Mouse (Mus musculus) adrenal gland, adult 8-10 months (tissue): Measurements from ENCODE around the gene Cyp2d40. TPM values are rescaled to one million over a fixed set of nuclear protein-coding genes. Genes with fewer than 3 reads are reported as not detected.
"Not testable (repeated sequence)": the region's sequence is repeated elsewhere in the genome, so short reads cannot be mapped to it uniquely, and the experiment has no call there.

Experiments
- DNase-seq: peaks from one replicate; pipeline ENCODE4 v3.0.0; 2022
- total RNA-seq, 4 experiments: library from RNA; stranded (reverse); gene quantifications; 2 replicates each; pipeline ENCODE4 v1.2.4; 2022

Gene Cyp2d40
- total RNA-seq = not detected

- DNase-seq = no peak
These were observed at the start of gene Cyp2d40 for GRCm38 (mm10) chr15:82763631-82764420. Gene Cyp2d40 (minus strand): TSS chr15:82764183.

GRCm38 (mm10) chr15:82810556-82810955 is 46.6 kb upstream of the Cyp2d40 start:
- DNase-seq = no peak

- no peak for DNase-seq
These were observed 45.5 kb upstream of the Cyp2d40 start for GRCm38 (mm10) chr15:82809511-82809910.

- DNase-seq = no peak
These were observed 43.2 kb upstream of the Cyp2d40 start for GRCm38 (mm10) chr15:82806969-82807763.

DNA sequence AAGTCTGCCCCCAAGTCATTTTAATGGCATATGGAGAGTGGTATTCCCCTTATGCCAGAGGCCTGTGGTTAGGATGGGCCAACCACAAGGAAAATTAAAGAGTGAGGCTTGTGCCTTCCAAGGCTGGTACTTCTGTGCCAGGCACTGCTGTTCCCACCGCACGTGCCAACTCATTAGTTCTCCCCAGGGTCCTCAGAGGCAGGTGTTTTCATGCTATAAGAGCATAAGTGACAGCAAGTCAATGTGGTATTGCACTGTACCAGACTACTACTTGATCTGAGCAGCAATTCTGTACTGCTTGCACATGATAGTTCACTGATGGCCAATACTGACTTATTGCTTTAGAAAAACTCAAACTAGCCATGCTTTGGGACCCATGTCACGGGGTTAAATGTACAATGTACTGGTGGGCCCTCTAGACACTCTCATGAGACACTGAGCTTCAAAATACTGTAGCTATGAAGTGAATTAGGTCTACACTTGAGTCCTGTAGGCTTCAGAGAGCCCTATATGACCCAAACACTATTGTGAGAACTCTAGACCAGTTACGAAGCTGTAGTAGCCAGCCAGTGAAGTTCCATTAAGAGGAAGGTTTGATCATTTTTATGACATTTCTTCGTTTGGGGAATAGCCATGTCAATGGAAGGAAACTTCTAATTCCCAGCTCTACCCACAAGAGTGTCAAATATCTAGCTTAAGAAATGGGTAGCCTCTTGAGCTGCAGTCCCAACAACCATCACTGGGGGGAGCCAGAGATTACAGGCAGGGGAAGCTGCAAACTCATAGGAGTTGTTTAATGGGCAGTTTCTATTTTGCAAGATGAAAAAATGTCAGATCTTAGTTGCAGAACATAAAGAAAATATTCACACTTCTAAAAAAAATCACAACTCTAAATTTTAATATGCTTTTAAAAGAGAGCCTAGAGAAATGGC is 41.0 kb upstream of the Cyp2d40 start:
- peak; percentile 60 for DNase-seq

GRCm38 (mm10) chr15:82795936-82796440 is 32.0 kb upstream of the Cyp2d40 start:
- DNase-seq = no peak

DNA sequence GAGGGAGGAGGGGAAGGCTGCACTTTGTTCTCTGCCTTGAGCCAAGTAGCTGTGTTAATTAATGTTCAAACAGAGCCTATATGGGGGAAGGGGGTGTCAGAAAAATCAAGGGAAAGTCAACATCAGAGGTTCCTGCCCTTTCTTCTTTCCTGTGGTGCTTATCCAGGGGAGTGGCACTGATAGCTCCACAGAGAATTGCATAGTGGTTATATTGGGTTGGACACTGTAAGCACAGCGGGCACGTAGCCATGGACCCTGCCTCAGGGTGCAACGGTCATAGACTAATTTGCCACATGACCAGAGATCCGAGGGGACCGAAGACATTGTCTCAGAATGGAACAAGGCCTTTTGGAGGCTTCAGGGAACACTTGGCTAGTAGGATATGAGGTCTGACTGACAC is 30.3 kb upstream of the Cyp2d40 start, which contains the start of gene Cyp2d26:
Gene Cyp2d26, minus strand, starts transcription at position 18 of the 400 bp plus-strand sequence.
- no peak for DNase-seq

DNA sequence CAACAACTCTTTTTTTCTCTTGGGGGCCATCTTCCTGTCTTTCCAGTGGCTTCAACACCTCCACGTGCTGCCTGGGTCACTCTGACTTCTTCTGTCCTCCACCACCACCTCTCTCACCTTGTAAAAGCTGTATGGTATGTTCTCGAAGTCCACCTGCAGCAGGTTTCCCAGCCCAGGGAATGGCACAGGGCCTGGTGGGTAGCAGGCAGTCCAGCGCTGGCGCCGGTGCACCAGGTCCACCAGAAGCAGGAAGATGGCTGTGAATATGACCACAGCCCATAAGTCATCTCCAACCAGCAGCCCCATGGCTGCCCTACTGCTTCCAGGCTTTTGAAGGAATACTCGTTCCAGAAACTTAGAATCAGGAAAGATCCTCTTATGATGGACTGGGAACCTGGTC is 29.9 kb upstream of the Cyp2d40 start:
- DNase-seq = no peak

DNA sequence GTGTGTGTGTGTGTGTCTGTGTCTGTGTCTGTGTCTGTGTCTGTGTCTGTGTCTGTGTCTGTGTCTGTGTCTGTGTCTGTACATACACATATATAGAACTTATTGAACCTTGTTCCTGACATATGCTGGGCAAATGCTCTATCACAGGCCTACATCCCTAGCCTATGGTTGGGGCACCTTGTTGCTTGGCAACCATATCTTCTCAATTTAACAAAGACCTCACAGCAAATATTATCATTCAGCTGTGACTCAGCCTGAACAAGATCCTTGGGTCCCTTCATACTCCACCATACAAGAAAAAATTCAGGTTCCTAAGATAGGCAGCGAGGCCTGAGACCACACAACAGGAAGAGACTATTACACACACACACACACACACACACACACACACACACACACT is 29.5 kb upstream of the Cyp2d40 start:
- DNase-seq = no peak

DNA sequence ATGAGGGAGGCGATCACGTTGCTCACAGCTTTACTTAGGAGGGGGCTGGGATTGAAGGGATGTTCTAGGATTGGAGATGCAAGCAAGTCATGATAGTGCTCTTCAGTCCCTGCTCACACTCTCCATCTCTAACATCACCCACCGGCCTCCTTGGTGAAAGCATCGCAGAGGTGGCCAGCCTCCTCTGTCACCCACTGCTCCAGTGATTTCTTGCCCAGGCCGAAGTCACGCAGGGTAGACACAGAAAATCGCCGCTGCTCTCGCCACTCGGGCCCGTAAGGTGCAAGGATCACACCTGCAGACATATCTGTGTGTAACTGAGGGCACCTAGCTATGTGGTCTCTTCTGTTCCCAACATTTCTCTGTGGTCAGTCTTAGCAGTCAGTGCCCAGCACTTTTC is 28.6 kb upstream of the Cyp2d40 start:
- no peak for DNase-seq

- no peak for DNase-seq
These were observed 20.6 kb upstream of the Cyp2d40 start for GRCm38 (mm10) chr15:82784581-82784980.

- no peak for DNase-seq
These were observed 19.8 kb upstream of the Cyp2d40 start for GRCm38 (mm10) chr15:82783800-82784199.

GRCm38 (mm10) chr15:82777856-82778255 is 13.9 kb upstream of the Cyp2d40 start:
- DNase-seq = not testable (repeated sequence)

DNA sequence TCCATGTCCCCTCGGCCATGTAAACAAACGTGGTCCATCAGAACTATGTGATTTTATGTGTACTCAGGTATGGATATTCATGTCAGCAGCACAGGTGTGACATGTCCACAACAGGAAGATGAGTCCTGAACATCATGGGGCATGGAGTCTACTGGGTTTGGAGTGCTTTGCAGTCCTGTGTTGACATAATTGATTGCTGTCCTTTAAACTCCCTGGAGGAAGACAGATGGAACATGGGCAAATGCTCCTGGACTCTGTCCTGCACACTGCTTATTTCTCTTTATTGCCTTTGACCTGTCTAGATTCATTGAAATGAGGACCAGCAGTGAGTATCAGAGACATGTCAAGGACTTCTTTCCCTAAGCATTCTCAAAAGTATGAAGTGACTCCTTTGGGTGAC is 2.0 kb upstream of the Cyp2d40 start:
- DNase-seq = no peak

DNA sequence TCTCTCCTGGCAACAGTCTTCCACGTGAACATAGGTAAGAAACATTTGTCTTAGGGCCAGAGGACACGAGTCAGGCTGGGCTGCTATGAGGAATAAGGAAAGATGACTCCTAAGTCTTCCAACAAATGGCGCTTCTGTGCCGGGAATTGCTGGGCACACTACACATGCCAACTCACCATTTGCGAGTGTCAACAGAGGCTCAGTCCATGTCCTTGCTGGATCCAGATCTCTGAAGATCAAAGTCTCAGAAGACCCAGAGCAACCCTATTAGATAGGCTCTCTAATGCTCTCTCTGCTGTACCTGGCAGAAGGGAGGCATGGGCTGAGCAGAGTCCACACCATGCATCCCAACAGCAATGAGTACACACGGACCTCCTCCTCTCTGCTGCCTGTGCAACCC is 898 bp upstream of the Cyp2d40 start:
- DNase-seq = no peak

- DNase-seq = no peak
These were observed 15.8 kb downstream of the Cyp2d40 start for GRCm38 (mm10) chr15:82748141-82748540.

DNA sequence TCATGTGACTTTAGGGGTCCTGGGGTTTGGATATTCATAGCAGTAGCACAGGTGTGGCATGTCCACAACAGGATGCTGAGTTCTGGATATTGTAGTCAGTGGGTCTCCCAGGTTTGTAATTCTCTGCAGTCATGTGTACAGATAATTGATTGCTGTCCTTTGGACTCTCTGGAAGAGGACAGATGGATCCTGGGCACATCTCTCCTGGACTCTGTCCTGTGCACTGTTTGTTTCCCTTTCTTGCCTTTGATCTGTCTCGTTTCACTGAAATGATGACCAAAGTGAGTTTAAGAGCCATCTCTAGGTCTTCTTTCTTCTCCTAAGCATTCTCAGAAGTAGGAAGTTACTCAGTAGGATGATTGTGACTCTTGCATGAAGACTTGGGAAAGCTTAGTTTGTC is 16.5 kb downstream of the Cyp2d40 start:
- no peak for DNase-seq

DNA sequence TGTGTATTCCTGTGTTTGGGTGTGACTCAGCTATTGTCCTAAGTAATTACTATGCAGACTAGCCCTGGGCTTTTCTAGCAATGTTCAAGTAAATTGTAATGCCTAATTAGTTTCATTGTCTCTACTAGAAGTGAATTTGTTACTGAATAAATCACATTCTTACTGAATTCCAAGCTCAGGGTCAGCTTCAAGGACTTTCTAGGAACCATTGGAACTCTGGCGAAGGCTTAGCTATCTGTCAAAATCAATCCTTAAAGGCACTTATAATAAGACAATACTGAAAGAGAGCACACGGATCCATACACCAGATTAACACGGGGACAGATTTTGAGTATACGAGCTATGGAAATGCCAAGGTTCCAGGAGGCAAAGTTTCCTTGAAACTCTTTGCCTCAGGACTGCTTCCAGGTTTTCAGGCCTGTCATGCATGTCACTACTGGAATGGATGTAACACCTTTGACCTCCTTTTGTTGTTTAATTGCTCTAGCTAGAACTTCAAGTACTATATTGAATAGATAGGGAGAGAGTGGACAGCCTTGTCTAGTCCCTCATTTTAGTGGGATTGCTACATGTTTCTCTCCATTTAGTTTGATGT is 30.6 kb downstream of the Cyp2d40 start:
- DNase-seq = not testable (repeated sequence)
